Mouse (Mus musculus) left cerebral cortex, postnatal 25 days (tissue): ENCODE results near the gene Dnase2a. TPM values are rescaled to one million over a fixed set of nuclear protein-coding genes. Genes with fewer than 3 reads are reported as not detected.
A peak's percentile ranks its signal among the peaks of the same experiment; 100 is the strongest.

Experiments
- DNase-seq, 2 experiments: peaks; one replicate each; pipeline ENCODE4 v3.0.0; 2022; ENCODE audit warnings: low spot score in 2 of 2, mixed read lengths in 1 of 2
- intact Hi-C: fragments of 180-260 bp; cut with DNase I; formaldehyde crosslinking; loops from one replicate; pipeline ENCODE4 v1.15.1; 2025
- total RNA-seq, 2 experiments: library from RNA; stranded (reverse); gene quantifications; 2 replicates each; pipeline ENCODE4 v1.2.3; 2021

Dnase2a gene
- 1 to 10 TPM; 3.5 to 4.0 TPM for total RNA-seq

- intact Hi-C loops: no loop called here
- peak; percentile 83 to 90 for DNase-seq
These were observed at the start of gene Dnase2a for GRCm38 (mm10) chr8:84908421-84909161. Gene Dnase2a, plus strand, starts transcription at chr8:84908560.

GRCm38 (mm10) chr8:84871376-84872308, 36.7 kb upstream of the Dnase2a start, which contains the start of gene Syce2:
Gene Syce2, plus strand, starts transcription at chr8:84872111.
- DNase-seq: peak; percentile 26 to 38
- intact Hi-C loops: no loop called here

DNA sequence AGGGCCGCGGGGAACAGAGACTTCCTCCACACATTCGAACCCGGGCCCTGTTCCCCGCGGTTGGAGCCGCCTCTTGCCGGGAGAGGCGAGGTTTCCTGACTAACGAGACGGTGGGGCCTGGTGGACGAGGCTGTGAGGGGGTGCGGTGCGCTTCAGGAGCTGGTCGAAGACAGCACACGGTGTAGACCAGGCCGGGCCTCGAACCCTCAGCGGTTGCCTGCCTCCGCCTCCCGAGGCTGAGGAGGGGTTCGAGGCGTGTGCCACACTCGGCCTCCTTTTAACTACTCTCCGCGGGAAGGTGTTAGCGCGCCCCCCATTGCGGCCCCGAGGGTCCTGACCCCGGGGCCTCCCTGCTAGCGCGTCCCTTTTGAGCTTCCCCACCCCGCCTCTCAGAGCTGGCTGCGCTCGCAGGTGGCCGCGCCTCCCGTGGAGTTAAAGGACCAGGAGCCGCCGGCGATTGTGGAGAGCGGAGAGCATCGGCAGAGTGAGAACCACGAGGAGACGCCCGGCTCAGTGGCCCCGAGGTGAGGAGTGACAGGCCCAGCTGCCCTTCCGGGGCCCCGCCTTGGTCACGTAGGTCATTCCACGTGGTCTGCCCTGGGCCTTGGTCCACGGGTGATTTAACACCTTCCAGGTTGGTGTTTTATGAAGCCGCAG, 35.9 kb upstream of the Dnase2a start:
- intact Hi-C loops: no loop called here
- DNase-seq: no peak

DNA sequence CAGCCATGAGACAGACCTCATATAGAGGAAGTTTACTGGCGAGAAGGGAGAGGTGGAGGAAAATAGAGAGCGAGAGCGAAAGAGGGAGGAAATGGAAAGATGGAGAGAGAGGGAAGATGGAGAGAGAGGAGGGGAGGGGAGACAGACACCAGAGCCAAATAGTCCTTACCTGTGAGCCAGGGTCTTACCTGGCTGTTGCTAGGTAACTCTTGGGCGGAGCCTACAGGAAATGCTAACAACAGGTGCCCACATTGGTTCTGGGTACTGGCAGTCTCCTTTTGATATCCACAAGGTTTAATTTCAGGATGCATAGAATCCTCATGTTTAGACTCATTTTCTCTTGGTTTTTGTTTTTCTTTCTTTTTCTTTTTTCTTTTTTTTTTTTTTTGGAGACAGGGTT, 35.3 kb upstream of the Dnase2a start:
- intact Hi-C loops: no loop called here
- no peak for DNase-seq

DNA sequence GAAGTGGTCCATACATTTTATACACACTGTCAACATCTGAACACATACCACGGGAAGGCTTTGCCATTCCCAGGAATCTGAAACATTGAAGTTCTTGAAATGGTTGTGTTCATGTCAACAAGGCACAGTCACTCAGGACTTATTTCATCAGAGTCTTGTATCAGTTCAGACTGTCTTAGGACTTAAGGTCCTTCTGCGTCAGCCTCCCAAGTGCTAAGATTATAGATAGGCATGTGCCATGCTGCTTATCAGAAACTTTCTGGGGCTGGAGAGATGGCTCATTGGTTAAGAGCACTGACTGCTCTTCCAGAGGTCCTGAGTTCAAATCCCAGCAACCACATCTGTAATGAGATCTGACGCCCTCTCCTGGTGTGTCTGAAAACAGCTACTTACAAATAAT, 34.0 kb upstream of the Dnase2a start:
- intact Hi-C loops: no loop called here
- DNase-seq: no peak

DNA sequence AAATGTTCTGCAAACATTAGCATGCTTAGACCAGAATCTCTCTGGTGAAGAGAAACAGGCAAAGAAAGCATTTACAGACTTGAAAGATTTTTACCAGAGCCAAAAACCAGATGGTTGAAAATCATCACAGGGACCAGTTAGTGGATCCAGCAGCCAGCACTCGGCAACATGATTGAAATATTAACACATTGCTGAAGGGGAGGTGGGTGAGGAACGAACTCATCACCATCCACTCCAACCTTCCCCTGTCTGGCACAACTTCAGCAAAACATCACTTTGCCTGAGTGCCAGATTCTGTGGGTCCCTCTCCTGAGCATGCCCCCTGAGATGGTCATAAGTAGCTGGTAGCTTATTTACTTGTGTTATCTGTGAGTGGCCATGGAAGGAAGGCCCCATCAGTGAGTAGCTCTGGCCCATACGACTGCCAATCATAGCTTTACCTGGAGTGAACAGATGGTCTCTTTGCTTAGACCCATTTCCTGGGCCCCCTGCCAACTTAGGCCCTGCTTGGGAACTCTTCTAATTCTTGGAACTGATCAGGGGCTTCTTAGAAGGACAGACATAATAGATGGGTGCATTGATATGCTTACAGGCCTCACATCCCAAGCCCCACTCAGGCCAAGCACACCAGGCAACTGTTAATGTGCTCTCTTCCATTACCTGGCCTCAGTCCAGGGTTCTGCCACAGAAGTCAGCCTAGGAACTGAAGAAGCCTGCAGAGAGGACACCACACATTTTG, 30.9 kb upstream of the Dnase2a start:
- intact Hi-C loops: no loop called here
- DNase-seq: no peak

DNA sequence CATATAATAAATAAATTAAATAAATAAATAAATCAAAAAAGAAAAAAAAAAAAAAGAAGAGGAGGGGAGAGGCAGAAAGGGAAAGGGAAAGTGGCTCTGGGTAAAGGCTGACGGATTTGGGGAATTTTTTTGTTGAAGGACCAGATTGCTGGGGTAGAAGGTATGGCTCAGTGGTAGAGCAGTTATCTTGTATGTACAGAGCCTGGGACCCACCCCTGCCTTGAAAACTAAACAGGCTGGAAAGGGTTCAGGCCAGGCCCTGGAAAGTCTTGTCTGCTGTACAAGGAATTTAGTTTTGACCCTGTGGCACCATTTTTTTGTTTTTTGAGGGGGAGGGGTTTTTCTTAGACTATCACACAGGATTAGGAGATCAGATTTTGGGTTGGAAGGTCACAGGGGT, 29.4 kb upstream of the Dnase2a start:
- intact Hi-C loops: no loop called here
- DNase-seq: no peak

DNA sequence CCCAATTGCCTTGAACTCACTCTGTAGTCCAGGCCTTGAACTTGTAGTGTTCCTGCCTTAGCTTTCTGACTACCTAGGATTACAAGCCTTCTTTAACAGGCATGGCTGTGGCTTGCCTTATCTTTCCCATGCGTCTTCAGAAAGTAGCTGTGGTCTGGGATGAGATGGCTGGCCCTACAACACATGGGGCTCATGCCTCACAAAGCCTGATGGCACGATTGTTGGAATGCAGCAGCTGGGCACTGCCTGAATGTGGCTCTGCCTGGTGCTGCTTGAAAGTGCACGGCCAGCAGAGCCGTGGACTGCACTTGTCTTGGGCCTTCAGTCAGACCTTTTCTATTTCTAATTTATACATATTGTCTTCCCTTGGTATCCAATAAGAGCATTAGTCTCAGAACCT, 23.6 kb upstream of the Dnase2a start:
- intact Hi-C loops: no loop called here
- no peak for DNase-seq

GRCm38 (mm10) chr8:84888280-84888679, 20.1 kb upstream of the Dnase2a start:
- intact Hi-C loops: no loop called here

DNA sequence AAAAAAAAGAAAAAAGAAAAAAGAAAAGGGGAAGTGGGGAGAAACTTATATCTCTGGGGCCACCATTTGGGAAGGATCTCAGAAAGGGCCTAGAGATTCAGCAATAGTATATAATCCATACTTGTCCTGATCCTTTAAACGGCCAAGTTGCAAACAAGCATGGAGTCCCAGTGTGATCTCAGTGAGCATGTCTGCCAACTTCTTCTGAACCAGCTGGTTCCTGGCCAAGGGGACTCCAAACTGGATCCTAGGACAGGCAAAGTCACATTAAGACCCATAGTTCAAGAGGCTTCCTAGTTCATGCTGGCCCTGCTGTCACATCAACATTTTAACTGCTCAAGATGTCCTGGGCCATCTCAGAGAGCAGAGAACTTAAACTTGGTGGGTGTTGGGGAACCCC, 19.2 kb upstream of the Dnase2a start:
- intact Hi-C loops: no loop called here
- no peak for DNase-seq

More at GRCm38 (mm10) chr8:84888280-84888679, 20.1 kb upstream of the Dnase2a start:
- DNase-seq: no peak

- DNase-seq: no peak
- intact Hi-C loops: no loop called here
These were observed 15.2 kb upstream of the Dnase2a start for GRCm38 (mm10) chr8:84892993-84893708.

DNA sequence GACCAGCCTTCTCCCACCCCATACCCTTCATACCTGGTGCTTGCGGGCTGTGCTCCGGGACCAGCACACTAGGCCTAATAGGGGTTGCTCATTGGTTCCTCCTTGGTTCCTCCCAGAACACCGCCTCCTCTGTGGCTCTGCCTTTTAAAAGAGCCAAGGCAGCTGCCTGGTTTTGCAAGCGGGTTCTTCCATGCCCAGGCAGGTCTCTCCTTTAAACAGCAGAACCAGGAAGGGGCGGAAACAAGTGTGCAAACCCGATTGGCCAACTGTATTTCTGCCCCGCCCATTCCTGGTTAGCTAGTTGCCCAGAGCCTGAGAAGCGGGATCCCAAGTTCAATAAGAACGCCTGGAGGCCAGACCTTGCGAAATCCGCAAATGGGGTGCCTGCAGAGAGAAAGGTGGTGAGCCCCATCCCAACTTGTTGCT, 14.6 kb upstream of the Dnase2a start, which contains the start of gene Gcdh:
Gcdh (minus strand) TSS at position 213 of the 426 bp plus-strand sequence.
- intact Hi-C loops: no loop called here
- DNase-seq: peak; percentile 91 to 99

- intact Hi-C loops: no loop called here
- no peak for DNase-seq
These were observed 12.4 kb upstream of the Dnase2a start for GRCm38 (mm10) chr8:84895963-84896362.

GRCm38 (mm10) chr8:84901071-84901470, 7.3 kb upstream of the Dnase2a start:
- intact Hi-C loops: no loop called here
- DNase-seq: no peak

GRCm38 (mm10) chr8:84901752-84902151, 6.6 kb upstream of the Dnase2a start, which contains the start of gene Klf1:
Gene Klf1, plus strand, starts transcription at chr8:84901928.
- intact Hi-C loops: loop anchor here (2.0 kb wide), 1 partner anchor 55 kb away; the partner anchor contains the start of gene Calr
- no peak for DNase-seq

GRCm38 (mm10) chr8:84902367-84902919, 5.9 kb upstream of the Dnase2a start:
- intact Hi-C loops: loop anchor here (2.0 kb wide), 1 partner anchor 56 kb away; the partner anchor contains the start of gene Calr
- DNase-seq: peak in 1 of 2 experiments; percentile 37

- DNase-seq: peak; percentile 91 to 94
- intact Hi-C loops: loop anchor here (2.0 kb wide), 1 partner anchor 56 kb away; the partner anchor contains the start of gene Calr
These were observed 5.3 kb upstream of the Dnase2a start for GRCm38 (mm10) chr8:84902920-84903661.
